Mouse (Mus musculus) bone marrow macrophage, adult 2 months (primary cell): ENCODE measurements around the gene Ankrd13d.

Experiments used
- CTCF ChIP-seq: IDR thresholded peaks from 2 replicates; pipeline ENCODE4 v1.5.1; 2012; ENCODE audit warnings: low read depth, mild to moderate bottlenecking, low read length, moderate library complexity
- POLR2A ChIP-seq: IDR thresholded peaks from 2 replicates; pipeline ENCODE4 v1.6.1; 2012; ENCODE audit warnings: mild to moderate bottlenecking, low read depth, low read length, borderline replicate concordance

- no peak for TF ChIP-seq CTCF
- no peak for TF ChIP-seq POLR2A
Observed at GRCm38 (mm10) chr19:4228891-4229290, 54.0 kb downstream of the Ankrd13d start.
